Mouse (Mus musculus) kidney, embryonic 14.5 days (tissue): Measurements from ENCODE around the gene Tbc1d9b. TPM values are rescaled to one million over a fixed set of nuclear protein-coding genes. Genes with fewer than 3 reads are reported as not detected.

Source experiments
- ATAC-seq: fragments of 200-750 bp; cut with Nextera tagmentation; 2 replicates; pipeline ENCODE4 v1.8.0; 2017; ENCODE audit warnings: moderate number of reproducible peaks, mild to moderate bottlenecking, moderate TSS enrichment, moderate library complexity; ENCODE audit not compliant: low FRiP score, low TSS enrichment
- H3K27ac ChIP-seq: fragments of 300-500 bp; sonication (generic); 2 replicates; pipeline ENCODE4 v1.5.1; 2014; ENCODE audit warnings: low read depth, mild to moderate bottlenecking, low read length, moderate library complexity, mixed read lengths
- H3K27me3 ChIP-seq: fragments of 300-500 bp; sonication (generic); 2 replicates; pipeline ENCODE4 v1.6.1; 2014; ENCODE audit warnings: mild to moderate bottlenecking, low read length; ENCODE audit not compliant: control insufficient read depth, insufficient read depth
- H3K36me3 ChIP-seq: fragments of 300-500 bp; sonication (generic); 2 replicates; pipeline ENCODE4 v1.6.1; 2014; ENCODE audit warnings: low read length, mixed read lengths; ENCODE audit not compliant: control insufficient read depth, insufficient read depth
- H3K4me1 ChIP-seq: fragments of 300-500 bp; sonication (generic); 2 replicates; pipeline ENCODE4 v1.6.1; 2014; ENCODE audit warnings: low read length, mixed read lengths; ENCODE audit not compliant: control insufficient read depth, insufficient read depth
- H3K4me2 ChIP-seq: fragments of 300-500 bp; sonication (generic); replicated peaks from 2 replicates; pipeline ENCODE4 v1.6.1; 2014; ENCODE audit warnings: low read depth, mild to moderate bottlenecking, low read length
- H3K4me3 ChIP-seq: fragments of 300-500 bp; sonication (generic); 2 replicates; pipeline ENCODE4 v1.5.1; 2014; ENCODE audit warnings: mild to moderate bottlenecking, low read length
- H3K9ac ChIP-seq: fragments of 300-500 bp; sonication (generic); 2 replicates; pipeline ENCODE4 v1.6.1; 2014; ENCODE audit warnings: low read depth, mild to moderate bottlenecking, low read length, moderate library complexity
- H3K9me3 ChIP-seq: fragments of 300-500 bp; sonication (generic); 2 replicates; pipeline ENCODE4 v1.6.1; 2016; ENCODE audit warnings: low read length; ENCODE audit not compliant: control insufficient read depth
- WGBS: fragments of 180-500 bp; shearing (Covaris S2); extraction: QIAGEN DNeasy Blood & Tissue Kit; methylation state at CpG from one replicate; pipeline ENCODE4 v1.1.7; 2014; 5-methylcytosine and 5-hydroxymethylcytosine counted together
- polyA plus RNA-seq: library from polyadenylated mRNA; unstranded; fragments of >200 nt; fragmentation: Nextera tagmentation; extraction: Ambion mirVana; gene quantifications from 2 replicates; pipeline ENCODE4 v1.2.1, GENCODE M21; 2014

The Tbc1d9b gene
- polyA plus RNA-seq, 1 experiment from 2014 or later = 36.8 TPM

- H3K9me3 ChIP-seq = no peaks in the 10 kb centered on the region
- no peaks in the 10 kb centered on the region for H3K27me3 ChIP-seq
- no peak overlapping the region for H3K27ac ChIP-seq
- ATAC-seq = no peak
- H3K36me3 ChIP-seq = peaks cover 56% of the 10 kb centered on the region
- no peak overlapping the region for H3K4me3 ChIP-seq
- WGBS = 96% methylated on average over 14 of the region's 14 CpGs
- no peak overlapping the region for H3K9ac ChIP-seq
- no peak overlapping the region for H3K4me2 ChIP-seq
- no peaks in the 10 kb centered on the region; the same call in 1 of the 2 replicates for H3K4me1 ChIP-seq
These were observed 76.1 kb downstream of the Tbc1d9b start for GRCm38 (mm10) chr11:50207344-50207743.

GRCm38 (mm10) chr11:50208039-50208438 lies 76.8 kb downstream of the Tbc1d9b start:
- 94% methylated on average over 5 of the region's 5 CpGs for WGBS
- no peak for ATAC-seq
- Histone ChIP-seq H3K27ac (no peak overlapping the region), H3K27me3 (no peaks in the 10 kb centered on the region), H3K9me3 (no peaks in the 10 kb centered on the region), H3K4me2 (no peak overlapping the region), H3K4me1 (no peaks in the 10 kb centered on the region; the same call in 1 of the 2 replicates), H3K36me3 (peaks cover 49% of the 10 kb centered on the region), H3K4me3 (no peak overlapping the region), H3K9ac (no peak overlapping the region)

GRCm38 (mm10) chr11:50210101-50210504 lies 78.9 kb downstream of the Tbc1d9b start:
- peak overlapping the region; percentile 98 for H3K27ac ChIP-seq
- H3K9ac ChIP-seq = peak overlapping the region; percentile 94
- H3K36me3 ChIP-seq = peaks cover 30% of the 10 kb centered on the region
- peak overlapping the region; percentile 75 for H3K4me2 ChIP-seq
- no peaks in the 10 kb centered on the region for H3K9me3 ChIP-seq
- H3K27me3 ChIP-seq = no peaks in the 10 kb centered on the region
- H3K4me3 ChIP-seq = peak overlapping the region; percentile 96
- WGBS = under 1% methylated on average over 24 of the region's 24 CpGs
- H3K4me1 ChIP-seq = no peaks in the 10 kb centered on the region; the same call in 1 of the 2 replicates
- ATAC-seq = peak; percentile 95

GRCm38 (mm10) chr11:50210505-50211151 lies 79.4 kb downstream of the Tbc1d9b start, which contains the start of the genes Sqstm1 and Mgat4b:
Sqstm1 (minus strand) TSS chr11:50210827.
Mgat4b (plus strand) TSS chr11:50210890.
- peak within 1 kb of the TSS; percentile 75 for H3K4me2 ChIP-seq
- ATAC-seq = peak; percentile 75

GRCm38 (mm10) chr11:50211322-50212059 lies 80.3 kb downstream of the Tbc1d9b start:
- no peaks in the 10 kb centered on the region for H3K9me3 ChIP-seq
- H3K27ac ChIP-seq = no peak overlapping the region; the same call in 1 of the 2 replicates
- 90% methylated on average over 3 of the region's 3 CpGs for WGBS
- H3K4me3 ChIP-seq = peak overlapping the region; percentile 96; the same call in 1 of the 2 replicates
- H3K27me3 ChIP-seq = no peaks in the 10 kb centered on the region
- H3K4me1 ChIP-seq = peaks cover 12% of the 10 kb centered on the region
- peak overlapping the region; percentile 75 for H3K4me2 ChIP-seq
- peak overlapping the region; percentile 94; the same call in 1 of the 2 replicates for H3K9ac ChIP-seq
- H3K36me3 ChIP-seq = peaks cover 17% of the 10 kb centered on the region
- ATAC-seq = no peak

More at GRCm38 (mm10) chr11:50210505-50211151, 79.4 kb downstream of the Tbc1d9b start, which contains the start of the genes Sqstm1 and Mgat4b:
- H3K27ac ChIP-seq = peak within 1 kb of the TSS; percentile 98
- under 1% methylated on average over 47 of the region's 48 CpGs for WGBS
- H3K27me3 ChIP-seq = no peaks in the 10 kb centered on the region
- H3K9ac ChIP-seq = peak within 1 kb of the TSS; percentile 94
- peak within 1 kb of the TSS; percentile 96 for H3K4me3 ChIP-seq
- H3K36me3 ChIP-seq = peaks cover 25% of the 10 kb centered on the region
- H3K4me1 ChIP-seq = peaks cover 4% of the 10 kb centered on the region
- no peaks in the 10 kb centered on the region for H3K9me3 ChIP-seq

GRCm38 (mm10) chr11:50212060-50212739 lies 81.0 kb downstream of the Tbc1d9b start:
- 66% methylated on average over 3 of the region's 3 CpGs for WGBS

GRCm38 (mm10) chr11:50212848-50213758 lies 81.9 kb downstream of the Tbc1d9b start:
- H3K4me1 ChIP-seq = peaks cover 22% of the 10 kb centered on the region
- no peaks in the 10 kb centered on the region for H3K9me3 ChIP-seq
- H3K4me3 ChIP-seq = no peak overlapping the region
- H3K27me3 ChIP-seq = no peaks in the 10 kb centered on the region
- H3K9ac ChIP-seq = 0 out of 2 replicates have a peak overlapping the region, but pooled peaks have one; percentile 7
- WGBS = 47% methylated on average over 11 of the region's 11 CpGs
- no peak overlapping the region for H3K4me2 ChIP-seq
- 0 out of 2 replicates have a peak overlapping the region, but pooled peaks have one; percentile 14 for H3K27ac ChIP-seq
- H3K36me3 ChIP-seq = peaks cover under 1% of the 10 kb centered on the region; the same call in 1 of the 2 replicates
- ATAC-seq = no peak

More at GRCm38 (mm10) chr11:50212060-50212739, 81.0 kb downstream of the Tbc1d9b start:
- no peaks in the 10 kb centered on the region for H3K9me3 ChIP-seq
- H3K27me3 ChIP-seq = no peaks in the 10 kb centered on the region
- H3K36me3 ChIP-seq = peaks cover 9% of the 10 kb centered on the region
- no peak overlapping the region for H3K4me2 ChIP-seq
- H3K4me1 ChIP-seq = peaks cover 19% of the 10 kb centered on the region
- H3K9ac ChIP-seq = no peak overlapping the region
- ATAC-seq = no peak
- H3K27ac ChIP-seq = 0 out of 2 replicates have a peak overlapping the region, but pooled peaks have one; percentile 14
- H3K4me3 ChIP-seq = no peak overlapping the region

GRCm38 (mm10) chr11:50214631-50215030 lies 83.4 kb downstream of the Tbc1d9b start:
- Histone ChIP-seq H3K27ac (no peak overlapping the region), H3K36me3 (no peaks in the 10 kb centered on the region), H3K4me2 (no peak overlapping the region), H3K9ac (no peak overlapping the region), H3K4me3 (no peak overlapping the region), H3K9me3 (no peaks in the 10 kb centered on the region), H3K27me3 (no peaks in the 10 kb centered on the region), H3K4me1 (peaks cover 22% of the 10 kb centered on the region)
- no peak for ATAC-seq
- WGBS = 88% methylated on average over 6 of the region's 6 CpGs
